ENCODE assay signal across 8 mouse cellular contexts in genomic region chr11:120357791-120358401, GRCm38 (mm10). TPM values are rescaled to one million over a fixed set of nuclear protein-coding genes. Genes with fewer than 3 reads are reported as not detected.
DNase-seq lines count a peak whose midpoint lies in the region; ATAC-seq lines count a peak whose summit lies in the region.

No protein-coding gene starts in this region.

- H3K27me3 ChIP-seq in hindbrain, embryonic 13.5 days, result no peaks in the 10 kb centered on the region

- peaks cover 53% of the 10 kb centered on the region for H3K4me1 ChIP-seq in hindbrain, embryonic 13.5 days (replicated peaks)

- H3K4me3 ChIP-seq in hindbrain, embryonic 13.5 days, result no peak overlapping the region

- peak; percentile 86 for ATAC-seq in hindbrain, embryonic 13.5 days (ENCODE audit: low FRiP score)

- H3K4me2 ChIP-seq in hindbrain, embryonic 13.5 days, result peak overlapping the region; percentile 27

- H3K36me3 ChIP-seq in hindbrain, embryonic 13.5 days, result no peaks in the 10 kb centered on the region

- no peaks in the 10 kb centered on the region for H3K9me3 ChIP-seq in hindbrain, embryonic 13.5 days

- H3K9ac ChIP-seq in hindbrain, embryonic 13.5 days, result peak overlapping the region; percentile 54; the same call in 1 of the 2 replicates

- 7% methylated on average over 10 of the region's 10 CpGs for WGBS in hindbrain, embryonic 13.5 days

- peak; percentile 88 for DNase-seq in testis, postnatal 10 days (ENCODE audit: low spot score)
- DNase-seq in testis, postnatal 14 days (ENCODE audit: low spot score), result no peak
- DNase-seq in frontal cortex, postnatal 36 days (ENCODE audit: low spot score in 2 of 2), result peak; percentile 71 to 85
- DNase-seq in layer of hippocampus, postnatal 14 days (ENCODE audit: low spot score in 2 of 2), result peak; percentile 82 to 93
- peak; percentile 86 for DNase-seq in lung, postnatal 10 days
- DNase-seq in ovary, postnatal 10 days (ENCODE audit: low spot score), result peak; percentile 56
- DNase-seq in c-Kit-positive CD71-positive TER-119-positive erythroid progenitor cells, embryonic 14.5 days (ENCODE audit: low spot score), result no peak

- H3K27ac ChIP-seq in hindbrain, embryonic 13.5 days, result peak overlapping the region; percentile 91

RNA-seq across cellular contexts. Expression of gene Fscn2, which starts 3.4 kb away (rescaled TPM):
- polyA plus RNA-seq in hindbrain, embryonic 13.5 days (2015; fragmentation: Nextera tagmentation; extraction: Ambion mirVana), result 1.6 and 2.6 TPM in 2 replicates
- under 1 TPM; 0.48 to 0.67 TPM for total RNA-seq in layer of hippocampus, postnatal 14 days (2021)

RNA-seq across cellular contexts. Expression of gene Actg1, which starts 9.6 kb away (rescaled TPM):
- 4,110 and 4,339 TPM in 2 replicates for polyA plus RNA-seq in hindbrain, embryonic 13.5 days (2015; fragmentation: Nextera tagmentation; extraction: Ambion mirVana)
- total RNA-seq in layer of hippocampus, postnatal 14 days (2021), result 1,000 to 10,000 TPM; 1,835 to 1,925 TPM

RNA-seq across cellular contexts. Expression of gene Faap100, which starts 20.7 kb away (rescaled TPM):
- polyA plus RNA-seq in hindbrain, embryonic 13.5 days (2015; fragmentation: Nextera tagmentation; extraction: Ambion mirVana), result 74.6 and 82.4 TPM in 2 replicates
- total RNA-seq in layer of hippocampus, postnatal 14 days (2021), result 10 to 100 TPM; 31.9 to 38.1 TPM

Comparison
In these comparisons a context has a peak if more than half of its experiments do, and no peak if none do; other contexts are left out.
1. DNase-seq: peak in testis, postnatal 10 days (single experiment), frontal cortex, postnatal 36 days (2 of 2), layer of hippocampus, postnatal 14 days (2 of 2), lung, postnatal 10 days (single experiment) and ovary, postnatal 10 days (single experiment); none in testis, postnatal 14 days (single experiment) and c-Kit-positive CD71-positive TER-119-positive erythroid progenitor cells, embryonic 14.5 days (single experiment).